Mouse (Mus musculus): Measurements from ENCODE around the gene Prodh2.

DNA sequence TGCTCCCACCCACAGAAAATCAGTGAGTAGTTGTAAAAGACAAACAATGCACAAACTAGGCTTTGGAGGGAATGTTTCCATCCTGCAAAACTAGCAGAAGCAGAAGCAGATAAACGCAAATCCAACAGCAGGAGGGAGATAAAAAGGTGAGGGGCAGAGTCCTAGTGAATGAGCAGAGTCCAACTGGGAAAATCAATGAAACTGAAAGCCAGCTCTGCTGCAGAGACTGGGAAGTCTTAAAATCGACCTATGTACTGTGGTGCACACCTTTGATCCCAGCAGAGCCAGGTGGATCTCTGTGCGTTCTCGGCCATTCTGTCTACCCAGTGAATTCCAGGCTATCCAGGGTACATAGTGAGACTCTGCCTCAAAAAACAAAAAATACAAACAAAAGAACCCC is 18.4 kb upstream of the Prodh2 start:
- TF ChIP-seq CTCF (IDR thresholded peaks at IDR 0.05), result no peak
- TF ChIP-seq EP300 (IDR thresholded peaks at IDR 0.05), result no peak
